Mouse (Mus musculus) kidney, postnatal 25 days (tissue): ENCODE measurements around the gene Olfml2b.

ENCODE experiments used
- DNase-seq, 2 experiments: peaks; one replicate each; pipeline ENCODE4 v3.0.0; 2021; ENCODE audit warnings: mixed read lengths in 2 of 2

Olfml2b gene

GRCm38 (mm10) chr1:170647381-170647780, 3.0 kb downstream of the Olfml2b start:
- no peak for DNase-seq

GRCm38 (mm10) chr1:170647971-170648514, 3.7 kb downstream of the Olfml2b start:
- DNase-seq: no peak

GRCm38 (mm10) chr1:170651046-170651723, 6.9 kb downstream of the Olfml2b start:
- DNase-seq: peak in 1 of 2 experiments; percentile 45

GRCm38 (mm10) chr1:170651989-170652740, 7.8 kb downstream of the Olfml2b start:
- no peak for DNase-seq

GRCm38 (mm10) chr1:170655280-170655917, 11.1 kb downstream of the Olfml2b start:
- no peak for DNase-seq

- DNase-seq: no peak
Observed at GRCm38 (mm10) chr1:170656518-170657227, 12.3 kb downstream of the Olfml2b start.

- DNase-seq: no peak
Observed at GRCm38 (mm10) chr1:170657228-170657521, 12.8 kb downstream of the Olfml2b start.

GRCm38 (mm10) chr1:170657643-170658314, 13.4 kb downstream of the Olfml2b start:
- DNase-seq: no peak

GRCm38 (mm10) chr1:170659260-170659659, 14.9 kb downstream of the Olfml2b start:
- no peak for DNase-seq

- no peak for DNase-seq
Observed at GRCm38 (mm10) chr1:170664620-170665185, 20.4 kb downstream of the Olfml2b start.

- no peak for DNase-seq
Observed at GRCm38 (mm10) chr1:170665200-170665599, 20.9 kb downstream of the Olfml2b start.

GRCm38 (mm10) chr1:170674184-170674775, 29.9 kb downstream of the Olfml2b start:
- no peak for DNase-seq

- no peak for DNase-seq
Observed at GRCm38 (mm10) chr1:170677681-170678080, 33.3 kb downstream of the Olfml2b start.

- no peak for DNase-seq
Observed at GRCm38 (mm10) chr1:170678861-170679260, 34.5 kb downstream of the Olfml2b start.

- DNase-seq: no peak
Observed at GRCm38 (mm10) chr1:170679624-170680023, 35.3 kb downstream of the Olfml2b start.

- no peak for DNase-seq
Observed at GRCm38 (mm10) chr1:170683863-170684262, 39.5 kb downstream of the Olfml2b start.

GRCm38 (mm10) chr1:170689773-170690172, 45.4 kb downstream of the Olfml2b start:
- DNase-seq: no peak

- DNase-seq: no peak
Observed at GRCm38 (mm10) chr1:170691301-170691700, 47.0 kb downstream of the Olfml2b start.

- peak; percentile 19 to 62 for DNase-seq
Observed at GRCm38 (mm10) chr1:170694821-170695291, 50.5 kb downstream of the Olfml2b start.

- DNase-seq: no peak
Observed at GRCm38 (mm10) chr1:170695326-170695725, 51.0 kb downstream of the Olfml2b start.

- no peak for DNase-seq
Observed at GRCm38 (mm10) chr1:170696996-170697395, 52.7 kb downstream of the Olfml2b start.
